Mouse (Mus musculus) embryonic facial prominence, embryonic 11.5 days (tissue): ENCODE data around the gene Poln. TPM values are rescaled to one million over a fixed set of nuclear protein-coding genes. Genes with fewer than 3 reads are reported as not detected.

Experiments
- polyA plus RNA-seq: library from polyadenylated mRNA; unstranded; fragments of >200 nt; fragmentation: Nextera tagmentation; extraction: Ambion mirVana; gene quantifications from 2 replicates; pipeline ENCODE4 v1.2.1, GENCODE M21; 2014

Poln gene
- polyA plus RNA-seq, 1 experiment from 2014 or later: 0.21 TPM

Other genes starting within 250 kb of the Poln start
- 57.7 and 63.7 TPM in 2 replicates for gene Nelfa, start 233.0 kb downstream of the Poln start, polyA plus RNA-seq
- 164 and 166 TPM in 2 replicates for gene Gm1673, start 186.0 kb downstream of the Poln start, polyA plus RNA-seq
- 0.26 and 0.36 TPM in 2 replicates for gene Nat8l, start 173.5 kb downstream of the Poln start, polyA plus RNA-seq
- 59.5 and 72.1 TPM in 2 replicates for gene Haus3, start 79 bp upstream of the Poln start, polyA plus RNA-seq
- 17.7 and 25.5 TPM in 2 replicates for gene Mxd4, start 18.3 kb upstream of the Poln start, polyA plus RNA-seq
- gene Zfyve28, start 119.0 kb upstream of the Poln start, polyA plus RNA-seq: 0.24 and 0.64 TPM in 2 replicates
- gene Cfap99, start 119.2 kb upstream of the Poln start, polyA plus RNA-seq: not detected in 2 replicates
- gene Rnf4, start 166.8 kb upstream of the Poln start, polyA plus RNA-seq: 209 and 210 TPM in 2 replicates
- gene Fam193a, start 200.5 kb upstream of the Poln start, polyA plus RNA-seq: 13.1 and 13.6 TPM in 2 replicates